Mouse (Mus musculus) embryo, embryonic 11 days (tissue): ENCODE results near the gene Smg7.
A peak's percentile ranks its signal among the peaks of the same experiment; 100 is the strongest.

Experiments
- DNase-seq: peaks from one replicate; pipeline ENCODE4 v3.0.0-alpha.2; 2015

The Smg7 gene

GRCm38 (mm10) chr1:152804907-152805306 is 97.5 kb downstream of the Smg7 start:
- no peak for DNase-seq

- no peak for DNase-seq
Observed at GRCm38 (mm10) chr1:152800633-152801176, 101.7 kb downstream of the Smg7 start.

GRCm38 (mm10) chr1:152799897-152800296 is 102.5 kb downstream of the Smg7 start, which contains the start of gene Ncf2:
TSS of gene Ncf2 (plus strand) at chr1:152800194.
- DNase-seq: peak; percentile 45

DNA sequence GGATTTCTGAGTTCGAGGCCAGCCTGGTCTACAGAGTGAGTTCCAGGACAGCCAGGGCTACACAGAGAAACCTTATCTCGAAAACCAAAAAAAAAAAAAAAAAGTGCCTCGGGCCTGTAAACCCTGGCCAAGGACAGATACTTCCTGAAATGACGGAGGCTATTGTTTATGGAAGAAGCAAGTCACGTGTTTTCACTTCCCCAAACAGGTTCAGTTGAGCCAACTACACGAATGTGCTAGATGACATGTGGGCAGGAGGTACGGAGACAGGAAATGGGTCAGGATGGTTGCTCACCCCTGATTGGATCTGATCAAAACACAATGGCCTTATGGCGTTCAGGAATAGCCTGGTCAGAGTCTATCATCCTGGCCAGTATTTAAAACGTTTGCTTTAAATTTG is 104.3 kb downstream of the Smg7 start:
- DNase-seq: no peak

- no peak for DNase-seq
Observed at GRCm38 (mm10) chr1:152796683-152797263, 105.7 kb downstream of the Smg7 start.

GRCm38 (mm10) chr1:152795688-152796255 is 106.7 kb downstream of the Smg7 start:
- DNase-seq: no peak

GRCm38 (mm10) chr1:152793495-152794130 is 108.8 kb downstream of the Smg7 start:
- DNase-seq: peak; percentile 46

GRCm38 (mm10) chr1:152792736-152793494 is 109.5 kb downstream of the Smg7 start:
- peak; percentile 66 for DNase-seq

GRCm38 (mm10) chr1:152791269-152791668 is 111.2 kb downstream of the Smg7 start:
- peak; percentile 47 for DNase-seq

DNA sequence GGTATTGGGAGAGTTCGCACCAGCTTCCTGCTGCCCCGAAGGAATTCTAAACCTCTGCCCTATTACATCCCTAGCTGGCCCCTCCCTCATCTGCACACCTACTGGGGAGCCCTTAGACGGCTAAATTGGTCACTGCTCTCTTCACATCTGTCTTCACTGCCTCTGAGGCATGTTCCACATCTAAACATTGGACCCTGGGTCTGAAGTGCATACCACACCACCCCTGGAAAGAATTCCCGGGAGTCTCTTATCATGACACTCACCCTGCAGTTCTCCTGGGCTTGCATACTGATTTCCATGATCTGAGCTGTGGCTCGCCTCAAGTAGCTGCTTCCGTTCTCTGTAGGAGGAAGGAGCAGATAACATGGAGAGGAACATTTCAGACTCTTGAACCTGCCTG is 111.6 kb downstream of the Smg7 start:
- no peak for DNase-seq

DNA sequence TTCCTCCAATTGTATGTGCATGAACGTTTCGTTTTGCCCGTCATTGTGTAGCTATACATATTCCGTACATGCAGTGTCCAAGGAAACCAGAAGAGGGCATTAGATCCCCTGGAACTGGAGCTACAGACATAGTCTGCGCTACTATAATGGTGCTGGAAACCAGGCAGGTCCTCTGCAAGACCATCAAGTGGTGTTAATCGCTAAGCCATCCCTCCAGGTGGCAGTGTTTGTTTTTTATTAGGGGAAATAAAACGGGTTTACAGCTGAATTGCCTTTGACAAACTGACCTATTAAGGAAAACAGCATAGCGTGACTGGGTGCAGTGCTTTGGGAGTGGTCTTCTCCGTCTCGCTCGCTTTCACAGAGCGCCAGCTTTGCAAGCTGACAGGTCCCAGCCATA is 112.2 kb downstream of the Smg7 start:
- peak; percentile 77 for DNase-seq

DNA sequence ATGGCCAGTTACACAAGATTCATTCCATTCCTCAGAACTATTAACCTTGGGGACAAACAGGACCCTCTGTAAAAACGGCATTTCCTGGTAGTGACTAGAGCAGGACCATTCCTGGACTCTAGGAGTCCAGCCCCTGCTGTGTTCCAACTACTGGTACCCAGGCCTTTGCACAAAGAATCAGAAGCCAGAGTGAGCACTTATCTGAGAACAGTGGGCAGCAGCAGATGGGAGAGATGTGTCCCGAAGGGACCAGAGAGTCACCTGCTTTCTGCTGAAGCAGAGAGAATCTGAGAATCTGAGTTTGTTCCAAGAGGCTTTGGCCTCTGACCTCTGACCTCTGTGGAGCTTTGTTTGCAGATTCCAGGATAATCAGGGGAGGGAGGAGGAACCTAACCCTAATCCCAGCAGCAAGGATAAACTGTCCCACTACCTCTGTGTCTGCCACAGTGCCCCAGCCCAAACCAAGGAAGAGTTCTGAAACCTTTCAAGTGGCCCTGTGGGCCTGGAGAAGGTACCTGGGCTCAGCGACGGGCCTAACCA is 114.3 kb downstream of the Smg7 start:
- no peak for DNase-seq
